Mouse (Mus musculus): ENCODE measurements around the gene Pomt1. TPM values are rescaled to one million over a fixed set of nuclear protein-coding genes. Genes with fewer than 3 reads are reported as not detected.

Gene Pomt1
- total and polyA plus RNA-seq, 3 experiments = 13.6 to 16.7 (median 16.0) TPM

- Histone ChIP-seq H3K27me3 (replicated peaks) (no peaks in the 10 kb centered on the region), H3K9me3 (replicated peaks; ENCODE audit: low read length) (no peaks in the 10 kb centered on the region), H3K79me2 (replicated peaks; ENCODE audit: control insufficient read depth, extremely low read depth, insufficient read depth, poor library complexity, severe bottlenecking) (peaks cover 34% of the 10 kb centered on the region), H3K4me1 (ENCODE audit: control insufficient read depth in 1 of 2, insufficient read depth in 2 of 2) (peaks cover 4 to 34% of the 10 kb centered on the region in 2 experiments), H3K4me2 (ENCODE audit: insufficient read depth, low read depth, poor library complexity, severe bottlenecking) (peak overlapping the region; percentile 85), H3K4me3 (replicated peaks in 1 of 3; ENCODE audit: low read depth in 2 of 3, low read length in 2 of 3, poor library complexity in 1 of 3) (peak overlapping the region; percentile 74 to 83 (median 76)), H3K9ac (ENCODE audit: insufficient read depth, low read depth) (peak overlapping the region; percentile 82), H3K27ac (ENCODE audit: insufficient read depth, low read depth) (no peak overlapping the region), H3K36me3 (replicated peaks in 1 of 2; ENCODE audit: control insufficient read depth in 1 of 2, insufficient read depth in 1 of 2, low read length in 1 of 2) (peaks cover 21 to 46% of the 10 kb centered on the region in 2 experiments)
- peak; percentile 38 for DNase-seq (ENCODE audit: extremely low read depth)
- in situ Hi-C loops (cut with MboI; ENCODE audit: low pct_ligation_motif_present, low pct_unique_long_range_greater_than_20kb, low sequenced_read_pairs) (loop anchor here (10.0 kb wide), 1 partner anchor 154 kb away; no protein-coding TSS in a partner anchor), dilution Hi-C loops (cut with MboI; ENCODE audit: extremely low pct_ligation_motif_present, extremely low pct_unique_long_range_greater_than_20kb, low sequenced_read_pairs) (no loop called here)
- TF ChIP-seq RAD21 (IDR thresholded peaks at IDR 0.05; ENCODE audit: low read depth, low read length) = no peak
- no peak; the same call in 1 of the 2 replicates for TF ChIP-seq SIN3A (IDR thresholded peaks at IDR 0.05; ENCODE audit: low read length)
- TF ChIP-seq TCF12 (IDR thresholded peaks at IDR 0.05; ENCODE audit: low read depth, low read length) = no peak
- TF ChIP-seq POLR2AphosphoS2 (IDR thresholded peaks at IDR 0.05; ENCODE audit: low read depth, low read length) = no peak
- no peak for TF ChIP-seq HCFC1 (IDR thresholded peaks at IDR 0.05; ENCODE audit: low read depth, low read length)
- TF ChIP-seq ZC3H11A (IDR thresholded peaks at IDR 0.05; ENCODE audit: low read depth, low read length) = no peak
- no peak for TF ChIP-seq JUND (conservative IDR thresholded peaks at IDR 0.05; ENCODE audit: low read depth, low read length)
These were observed 52.1 kb downstream of the Pomt1 start for GRCm38 (mm10) chr2:32288371-32288931.

GRCm38 (mm10) chr2:32289578-32289977, 53.2 kb downstream of the Pomt1 start:
- peak overlapping the region; percentile 85 for H3K4me2 ChIP-seq (ENCODE audit: insufficient read depth, low read depth, poor library complexity, severe bottlenecking)
- H3K27me3 ChIP-seq (replicated peaks) = no peaks in the 10 kb centered on the region
- peaks cover 19 to 42% of the 10 kb centered on the region in 2 experiments for H3K36me3 ChIP-seq (replicated peaks in 1 of 2; ENCODE audit: control insufficient read depth in 1 of 2, insufficient read depth in 1 of 2, low read length in 1 of 2)
- dilution Hi-C loops (cut with MboI; ENCODE audit: extremely low pct_ligation_motif_present, extremely low pct_unique_long_range_greater_than_20kb, low sequenced_read_pairs) (no loop called here), in situ Hi-C loops (cut with MboI; ENCODE audit: low pct_ligation_motif_present, low pct_unique_long_range_greater_than_20kb, low sequenced_read_pairs) (loop anchor here (10.0 kb wide), 1 partner anchor 155 kb away; no protein-coding TSS in a partner anchor)
- DNase-seq (ENCODE audit: extremely low read depth) = peak; percentile 74
- no peak overlapping the region for H3K4me3 ChIP-seq (replicated peaks in 1 of 3; ENCODE audit: low read depth in 2 of 3, low read length in 2 of 3, poor library complexity in 1 of 3)
- peaks cover 34% of the 10 kb centered on the region for H3K79me2 ChIP-seq (replicated peaks; ENCODE audit: control insufficient read depth, extremely low read depth, insufficient read depth, poor library complexity, severe bottlenecking)
- H3K4me1 ChIP-seq (ENCODE audit: control insufficient read depth in 1 of 2, insufficient read depth in 2 of 2) = peaks cover 4 to 34% of the 10 kb centered on the region in 2 experiments
- H3K27ac ChIP-seq (ENCODE audit: insufficient read depth, low read depth) = no peak overlapping the region
- no peak overlapping the region for H3K9ac ChIP-seq (ENCODE audit: insufficient read depth, low read depth)
- TF ChIP-seq EP300 (IDR thresholded peaks at IDR 0.05; ENCODE audit: low read length) (no peak), GABPA (IDR thresholded peaks at IDR 0.05; ENCODE audit: insufficient replicate concordance, low read depth, low read length) (no peak), SMC3 (IDR thresholded peaks at IDR 0.05; ENCODE audit: low read depth, low read length) (peak; percentile 34), CTCF (conservative IDR thresholded peaks at IDR 0.05 in 1 of 2, IDR thresholded peaks at IDR 0.05 in 1 of 2; ENCODE audit: low read depth in 2 of 2, low read length in 2 of 2) (peak; percentile 58 to 63), RAD21 (IDR thresholded peaks at IDR 0.05; ENCODE audit: low read depth, low read length) (peak; percentile 27), TBP (conservative IDR thresholded peaks at IDR 0.05; ENCODE audit: low read depth, low read length) (no peak), JUND (conservative IDR thresholded peaks at IDR 0.05; ENCODE audit: low read depth, low read length) (0 out of 2 replicates have a peak, but pooled peaks have one; percentile 19)
- H3K9me3 ChIP-seq (replicated peaks; ENCODE audit: low read length) = no peaks in the 10 kb centered on the region

DNA sequence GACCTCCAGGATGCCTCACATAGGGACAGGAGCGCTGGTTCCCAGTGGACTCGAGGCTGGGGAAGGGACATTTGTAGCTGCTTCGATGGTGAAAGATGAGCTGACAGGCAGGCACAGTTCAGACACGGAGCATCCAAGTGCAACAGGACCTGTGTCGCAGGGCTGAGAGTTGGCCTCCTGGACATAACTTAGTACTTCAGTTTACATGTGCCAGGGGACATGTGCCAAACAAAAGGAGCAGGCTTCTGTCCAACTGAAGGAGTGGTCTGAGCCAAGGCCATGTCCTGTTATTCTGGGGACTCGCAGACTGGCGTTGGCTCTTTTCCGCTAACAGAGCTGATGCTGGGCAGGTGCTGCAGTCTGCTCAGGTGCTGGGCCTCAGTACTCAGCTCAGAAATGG, 58.0 kb downstream of the Pomt1 start:
- peaks cover 12% of the 10 kb centered on the region for H3K79me2 ChIP-seq (replicated peaks; ENCODE audit: control insufficient read depth, extremely low read depth, insufficient read depth, poor library complexity, severe bottlenecking)
- no peak overlapping the region for H3K4me3 ChIP-seq (replicated peaks in 1 of 3; ENCODE audit: low read depth in 2 of 3, low read length in 2 of 3, poor library complexity in 1 of 3)
- peaks cover 42 to 69% of the 10 kb centered on the region in 2 experiments for H3K36me3 ChIP-seq (replicated peaks in 1 of 2; ENCODE audit: control insufficient read depth in 1 of 2, insufficient read depth in 1 of 2, low read length in 1 of 2)
- DNase-seq (ENCODE audit: extremely low read depth) = no peak
- no peaks in the 10 kb centered on the region for H3K9me3 ChIP-seq (replicated peaks; ENCODE audit: low read length)
- TF ChIP-seq ZC3H11A (IDR thresholded peaks at IDR 0.05; ENCODE audit: low read depth, low read length) = no peak
- no peaks in the 10 kb centered on the region for H3K27me3 ChIP-seq (replicated peaks)
- no peak overlapping the region for H3K4me2 ChIP-seq (ENCODE audit: insufficient read depth, low read depth, poor library complexity, severe bottlenecking)
- in situ Hi-C loops (cut with MboI; ENCODE audit: low pct_ligation_motif_present, low pct_unique_long_range_greater_than_20kb, low sequenced_read_pairs) (no loop called here), dilution Hi-C loops (cut with MboI; ENCODE audit: extremely low pct_ligation_motif_present, extremely low pct_unique_long_range_greater_than_20kb, low sequenced_read_pairs) (no loop called here)
- no peak overlapping the region for H3K9ac ChIP-seq (ENCODE audit: insufficient read depth, low read depth)
- H3K27ac ChIP-seq (ENCODE audit: insufficient read depth, low read depth) = no peak overlapping the region
- H3K4me1 ChIP-seq (ENCODE audit: control insufficient read depth in 1 of 2, insufficient read depth in 2 of 2) = peaks cover 1 to 18% of the 10 kb centered on the region in 2 experiments

Measured in CH12.LX (cell line).